Mouse (Mus musculus) telencephalon, adult 2 months (tissue): ENCODE measurements around the gene Olfr224.
"Not testable (repeated sequence)": the region's sequence is repeated elsewhere in the genome, so short reads cannot be mapped to it uniquely, and the experiment has no call there.

Experiments used
- DNase-seq: peaks from one replicate; pipeline ENCODE4 v3.0.0-alpha.2; 2011; ENCODE audit warnings: low read depth, low spot score

The Olfr224 gene

DNA sequence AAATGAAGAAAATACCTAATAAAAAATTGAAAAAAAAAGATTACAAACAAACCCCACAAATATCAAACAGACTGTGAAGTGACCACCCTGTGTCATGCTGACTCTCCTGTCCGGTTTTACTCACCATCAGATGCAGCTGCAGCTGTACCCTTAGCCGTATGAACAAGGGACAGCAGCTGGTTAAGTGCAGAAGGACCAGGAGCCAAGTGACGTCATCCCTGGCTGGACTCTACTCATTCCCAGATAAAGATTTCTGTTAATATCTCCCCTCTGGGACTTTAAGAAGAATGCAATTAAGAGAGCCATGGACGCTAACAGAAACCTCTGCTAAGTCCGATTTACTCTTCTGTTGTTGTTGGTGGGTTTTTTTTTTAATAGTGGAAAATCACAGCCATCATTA is at the start of gene Olfr224:
Gene Olfr224 (minus strand): TSS at position 149 of the 400 bp plus-strand sequence.
- DNase-seq, result no peak

DNA sequence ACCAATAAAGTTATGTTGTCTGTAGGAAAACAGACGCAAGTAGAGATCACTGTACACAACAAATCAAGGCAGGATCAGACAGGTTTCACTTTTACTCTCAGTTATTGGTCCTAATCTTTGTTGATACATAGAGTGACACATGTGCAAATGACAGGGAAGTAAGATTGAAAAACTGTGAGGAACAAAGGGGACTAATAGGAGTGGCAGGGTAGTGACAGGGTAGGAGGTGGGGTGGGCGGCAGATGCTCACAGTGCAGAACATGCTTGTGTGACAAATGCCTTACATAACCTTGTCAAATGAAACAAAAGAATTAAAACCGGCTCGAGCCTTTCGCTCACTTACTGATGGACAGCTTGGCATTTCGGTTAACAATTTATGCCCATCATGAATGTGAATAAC is 48.4 kb upstream of the Olfr224 start:
- peak; percentile 10 for DNase-seq

DNA sequence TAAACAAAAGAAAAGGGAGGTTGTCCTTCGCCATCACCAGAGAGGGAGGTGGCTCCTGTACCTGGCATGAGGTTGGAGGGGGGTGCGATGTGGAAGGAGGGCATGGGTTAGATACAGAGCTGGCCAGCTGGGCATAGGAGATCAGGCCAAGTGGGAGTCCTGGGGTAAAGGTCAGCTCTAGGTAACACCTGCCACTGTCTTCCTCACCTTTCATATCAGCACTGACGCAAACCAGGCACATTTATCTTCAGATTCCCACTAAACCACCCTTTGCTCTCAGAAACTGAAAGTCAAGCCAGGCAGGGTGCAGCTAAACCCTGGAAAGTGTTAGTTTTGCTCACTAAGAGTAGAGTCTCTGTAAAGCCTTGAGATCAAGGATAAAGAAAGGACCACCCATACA is 48.0 kb upstream of the Olfr224 start:
- DNase-seq, result no peak

DNA sequence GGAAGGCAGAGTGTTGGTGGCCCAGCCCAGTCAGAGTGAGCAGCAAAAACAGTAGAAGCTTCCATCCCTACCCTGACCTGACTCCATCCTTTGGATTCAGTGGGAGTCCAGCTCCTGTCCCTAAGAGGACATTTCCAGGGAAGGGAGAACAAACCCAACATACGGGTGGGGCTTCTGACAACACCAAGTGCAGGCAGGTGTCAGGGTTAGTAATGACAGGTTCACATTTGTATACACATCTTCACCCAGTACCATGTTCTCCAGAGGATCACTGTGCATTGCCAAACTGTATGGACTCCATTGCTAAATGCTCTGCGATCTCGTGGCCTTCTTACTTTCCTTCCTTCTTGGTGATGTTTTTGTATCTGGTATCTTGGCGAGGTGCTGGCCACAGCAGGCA is 45.6 kb upstream of the Olfr224 start, which contains the start of gene 2210407C18Rik:
Gene 2210407C18Rik (minus strand): TSS at position 101 of the 400 bp plus-strand sequence.
- no peak for DNase-seq

DNA sequence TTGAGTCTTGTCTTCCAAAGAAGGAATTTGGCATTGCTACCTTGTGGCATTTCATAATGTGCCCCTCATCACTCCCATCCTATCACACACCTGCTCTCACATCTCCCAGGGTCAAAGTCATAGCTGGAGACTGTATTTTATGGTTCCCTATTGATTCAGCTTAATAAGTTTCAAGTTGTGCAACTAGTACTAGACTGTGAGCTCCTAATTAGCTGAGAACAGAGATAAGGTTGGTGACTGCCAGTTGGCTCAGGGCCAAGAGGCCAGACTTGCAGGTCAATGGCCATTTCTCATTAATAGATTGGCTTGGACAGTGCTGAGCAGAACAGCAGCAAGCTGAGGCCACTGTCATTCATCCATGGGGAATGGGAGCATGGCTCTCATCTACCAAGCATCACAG is 44.2 kb upstream of the Olfr224 start:
- no peak for DNase-seq

DNA sequence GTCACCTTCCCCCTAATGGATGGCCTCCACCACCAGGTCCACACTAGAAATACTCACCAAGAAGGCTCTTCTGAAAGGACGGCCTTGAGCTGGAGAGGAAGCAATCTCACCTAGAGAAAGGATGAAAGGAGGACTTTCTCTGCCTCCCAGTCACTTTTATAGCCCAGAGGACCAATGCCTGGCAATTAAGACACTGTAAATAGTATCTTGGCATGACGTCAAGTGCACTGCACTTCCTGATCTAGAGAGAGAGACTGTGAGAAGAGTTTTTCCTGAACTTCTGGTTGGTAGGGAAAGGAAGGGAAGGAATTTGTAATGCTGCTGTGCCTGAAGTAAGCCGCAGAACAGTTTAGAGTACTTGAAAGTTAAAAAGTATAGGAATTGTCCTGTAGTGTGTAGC is 43.0 kb upstream of the Olfr224 start:
- DNase-seq, result no peak

DNA sequence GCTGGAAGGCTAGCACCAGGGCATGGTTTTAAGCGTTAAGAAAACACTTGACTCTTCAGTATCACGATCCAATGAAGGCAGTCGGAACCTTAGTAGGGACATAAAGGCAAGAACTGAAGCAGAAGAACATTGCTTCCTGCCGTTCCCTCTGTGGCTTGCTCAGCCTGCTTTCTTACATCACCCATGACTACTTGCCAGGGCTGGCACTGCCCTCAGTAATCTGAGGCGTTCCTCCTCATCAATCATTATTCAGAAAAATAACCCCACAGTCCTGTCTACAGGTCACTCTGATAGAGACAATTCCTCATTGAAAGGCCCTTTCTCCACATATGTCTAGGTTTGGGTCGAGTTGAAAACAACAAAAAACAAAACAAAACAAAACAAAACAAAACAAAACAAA is 36.7 kb upstream of the Olfr224 start:
- no peak for DNase-seq

DNA sequence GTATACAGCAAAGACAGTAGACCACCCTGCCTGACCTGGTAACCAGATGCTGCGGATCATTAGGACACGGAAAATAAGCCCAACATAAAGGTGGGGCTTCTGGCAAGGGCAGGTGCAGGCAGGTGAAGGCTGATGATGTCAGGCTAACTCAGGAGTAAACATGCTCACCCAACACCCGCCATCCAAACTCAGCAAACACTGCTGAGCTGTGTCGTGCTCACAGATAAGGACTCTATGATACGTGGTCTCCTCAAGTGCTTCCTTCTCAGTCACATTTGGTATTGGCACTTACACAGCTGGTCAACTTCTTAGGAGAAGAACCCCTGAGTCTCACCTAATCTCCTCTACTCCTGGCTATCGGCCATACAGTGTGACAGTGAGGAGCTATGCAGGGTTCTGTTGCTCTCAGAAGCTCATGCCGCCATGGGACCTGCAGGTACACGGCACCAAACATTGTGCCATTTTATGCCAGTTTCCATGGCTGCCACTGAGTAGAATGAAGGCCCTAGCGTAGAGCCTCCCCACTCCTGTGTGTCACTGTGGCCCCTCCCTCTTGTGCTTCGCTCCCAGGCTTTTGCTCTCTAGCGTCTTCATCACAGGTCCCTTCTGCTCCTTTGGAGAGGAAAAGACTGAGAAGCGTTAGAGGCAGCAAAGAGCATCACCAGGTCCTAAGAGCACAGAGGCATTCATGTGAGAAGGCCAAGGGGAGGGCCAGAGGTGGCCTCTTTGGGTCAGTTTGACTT is 36.0 kb upstream of the Olfr224 start:
- DNase-seq, result no peak

DNA sequence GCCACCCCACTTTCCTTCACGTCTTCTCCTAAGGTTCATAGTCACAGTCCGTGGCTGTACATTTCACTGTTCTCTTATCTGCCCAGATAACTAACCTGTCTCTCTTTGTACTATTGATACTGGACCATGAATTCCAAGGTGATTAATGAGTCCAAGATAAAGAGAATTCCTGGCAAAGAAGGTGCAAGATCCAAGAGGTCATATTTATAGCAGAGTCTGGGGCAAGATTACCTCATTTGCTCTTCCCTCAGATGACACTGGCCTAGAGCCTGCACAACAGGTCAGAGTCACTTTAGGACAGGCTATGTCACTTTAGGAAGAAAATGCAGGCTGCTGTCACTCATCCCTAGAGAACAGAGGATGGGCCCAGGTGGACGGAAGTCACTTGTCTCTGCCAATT is 34.9 kb upstream of the Olfr224 start:
- no peak for DNase-seq

DNA sequence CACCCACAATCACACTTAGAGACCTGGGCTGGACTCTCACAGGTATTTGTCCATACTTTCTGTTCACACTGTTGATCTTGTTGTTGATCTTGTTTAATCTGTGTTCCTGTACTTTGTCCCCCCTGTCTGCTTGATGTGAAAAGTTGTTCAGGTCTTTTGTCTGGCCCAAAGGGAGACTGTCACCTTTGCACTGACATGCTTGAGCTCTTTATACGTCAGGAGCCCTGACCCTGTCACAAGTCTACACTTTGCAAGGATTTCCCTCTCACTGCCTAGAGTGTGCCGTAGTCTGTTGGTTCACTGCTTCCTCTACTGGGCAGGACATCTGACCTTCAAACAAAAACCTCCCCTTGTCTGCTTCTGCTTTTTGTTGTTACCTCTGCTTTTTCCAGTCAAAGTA is 34.3 kb upstream of the Olfr224 start:
- DNase-seq, result no peak

DNA sequence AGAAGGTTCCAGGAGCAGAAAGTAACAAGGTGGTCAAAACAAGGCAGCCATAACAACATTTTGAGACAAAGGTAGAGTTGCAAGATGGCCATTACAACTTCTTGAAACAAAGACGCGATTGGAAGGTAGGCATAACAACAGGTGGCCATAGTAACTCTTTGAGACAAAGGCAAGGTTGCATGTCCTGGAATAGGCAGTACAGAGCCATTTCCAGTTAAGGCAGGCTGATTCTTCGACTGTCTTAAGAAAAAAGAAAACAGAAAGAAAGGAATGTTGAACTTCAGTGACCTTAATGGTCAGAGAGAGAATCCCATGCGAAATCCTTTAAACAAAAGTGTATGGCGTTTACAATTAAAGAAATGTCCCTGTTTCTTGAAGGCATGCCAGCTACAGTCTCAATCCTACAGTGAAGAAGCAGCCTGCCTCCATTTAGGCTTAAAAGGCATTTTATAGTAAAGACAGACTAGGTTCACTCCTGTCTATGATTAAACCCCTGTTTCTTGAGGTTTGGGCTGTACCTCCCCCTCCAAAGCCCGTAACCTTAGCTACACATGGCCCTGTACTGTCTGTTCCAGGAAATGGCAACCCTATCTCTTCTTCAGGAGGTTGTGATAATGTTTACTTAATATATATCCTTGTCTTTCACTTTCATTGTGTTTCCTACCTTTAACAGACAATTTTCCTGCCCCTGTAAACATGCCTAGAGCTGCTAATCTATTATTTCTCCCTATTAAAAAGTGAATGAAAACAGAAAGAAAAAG is 32.6 kb upstream of the Olfr224 start:
- no peak for DNase-seq

DNA sequence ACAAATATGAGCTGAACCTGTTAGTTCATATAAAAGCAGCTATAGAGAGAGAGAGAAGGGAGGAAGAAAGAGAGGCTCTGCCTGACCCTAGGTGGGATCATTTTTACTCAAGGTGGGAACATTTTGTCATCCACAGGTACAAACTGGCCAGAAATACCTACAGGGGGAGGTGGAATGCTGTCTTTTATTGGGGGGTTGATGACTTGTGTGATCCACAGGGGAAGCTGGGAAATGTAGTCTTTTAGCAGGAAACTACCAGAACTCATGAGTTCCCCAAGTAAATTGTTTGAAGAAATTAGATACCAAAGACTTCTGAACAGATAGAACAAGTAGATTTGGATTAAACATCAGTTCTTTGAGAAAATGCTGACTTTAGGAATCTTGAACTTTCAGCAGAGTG is 31.7 kb upstream of the Olfr224 start:
- DNase-seq, result no peak

DNA sequence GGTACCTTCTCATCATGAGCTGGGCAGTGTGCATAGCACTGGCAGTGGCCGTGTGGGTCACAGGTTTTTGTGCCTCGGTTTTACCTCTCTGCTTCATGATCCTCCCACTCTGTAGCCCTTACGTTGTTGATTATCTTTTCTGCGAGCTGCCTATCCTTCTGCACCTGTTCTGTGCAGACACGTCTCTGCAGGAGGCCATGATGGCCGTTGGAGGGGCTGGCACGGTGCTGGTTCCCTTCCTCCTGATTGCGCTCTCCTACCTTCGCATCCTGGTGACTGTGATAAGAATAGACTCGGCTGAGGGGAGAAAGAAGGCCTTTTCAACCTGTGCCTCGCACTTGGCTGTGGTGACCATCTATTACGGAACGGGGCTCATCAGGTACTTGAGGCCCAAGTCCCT is 27.5 kb upstream of the Olfr224 start:
- no peak for DNase-seq

DNA sequence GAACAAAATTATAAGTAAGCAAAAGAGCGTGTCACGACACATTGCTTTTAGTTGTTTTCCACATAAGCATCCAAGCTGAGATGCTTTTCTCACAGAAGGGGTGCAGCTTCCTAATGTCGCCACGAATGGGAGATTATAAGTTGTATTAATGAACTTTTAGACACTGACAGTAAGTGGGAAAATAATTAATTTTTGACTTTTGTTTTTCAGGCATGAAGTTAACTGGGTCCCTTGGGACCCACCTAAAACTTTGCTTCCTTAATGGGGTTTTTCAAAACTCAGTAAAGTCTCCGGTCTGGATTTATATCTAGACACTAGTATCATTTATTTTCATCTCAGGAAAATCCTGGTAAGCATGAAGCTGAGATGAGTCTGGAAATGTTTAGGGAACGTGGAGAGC is 24.5 kb upstream of the Olfr224 start, which contains the start of gene Olfr324:
Gene Olfr324 (plus strand): TSS at position 301 of the 400 bp plus-strand sequence.
- DNase-seq, result no peak

DNA sequence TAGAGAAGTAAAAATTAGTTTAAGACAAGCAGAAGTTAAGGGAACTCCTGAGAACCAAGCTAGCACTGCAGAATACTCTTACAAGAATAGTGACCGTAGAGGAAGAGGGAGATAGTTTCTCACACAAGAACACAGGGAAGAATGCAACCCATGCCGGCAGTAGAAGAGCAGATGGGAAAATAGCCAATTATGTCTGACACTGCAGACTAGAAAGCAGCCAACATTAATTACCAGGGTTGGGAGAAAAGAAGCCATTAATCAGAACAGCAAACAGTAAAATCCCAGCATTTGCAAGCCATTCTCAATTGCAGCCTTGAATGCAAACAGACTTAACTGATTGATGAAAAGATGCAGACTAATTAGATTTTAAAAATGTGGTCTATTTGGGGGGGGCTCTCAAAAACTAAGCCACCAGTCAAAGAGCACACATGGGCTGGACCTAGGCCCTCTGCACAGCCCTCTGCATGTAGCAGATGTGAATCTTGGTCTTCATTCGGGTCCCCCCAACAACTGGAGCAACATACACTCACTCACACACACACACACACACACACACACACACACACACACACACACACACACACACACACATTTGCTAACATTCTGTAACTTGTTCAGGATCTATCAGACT is 18.4 kb upstream of the Olfr224 start:
- peak; percentile 9 for DNase-seq

DNA sequence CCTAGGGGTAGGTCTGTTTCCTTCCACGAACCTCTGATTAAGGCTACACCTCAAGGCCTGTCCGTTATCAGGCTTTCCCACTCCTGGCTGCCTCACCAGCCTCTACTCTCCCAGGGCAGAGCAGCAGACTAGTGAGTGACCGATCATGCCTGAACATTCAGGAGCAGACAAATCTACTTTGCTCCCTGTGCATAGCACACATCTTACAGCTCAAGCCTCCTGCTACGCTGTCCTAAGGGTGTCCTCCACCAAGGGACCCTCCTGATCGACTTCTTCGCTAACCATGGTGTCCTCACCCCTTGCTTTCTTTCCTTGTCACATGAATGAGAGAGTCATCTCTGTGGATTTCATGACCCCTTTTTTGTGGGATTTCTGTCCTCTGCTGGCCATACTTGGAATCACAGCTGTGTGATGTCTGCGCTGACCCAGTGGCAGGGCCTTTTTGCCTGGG is 17.6 kb upstream of the Olfr224 start:
- DNase-seq, result no peak

DNA sequence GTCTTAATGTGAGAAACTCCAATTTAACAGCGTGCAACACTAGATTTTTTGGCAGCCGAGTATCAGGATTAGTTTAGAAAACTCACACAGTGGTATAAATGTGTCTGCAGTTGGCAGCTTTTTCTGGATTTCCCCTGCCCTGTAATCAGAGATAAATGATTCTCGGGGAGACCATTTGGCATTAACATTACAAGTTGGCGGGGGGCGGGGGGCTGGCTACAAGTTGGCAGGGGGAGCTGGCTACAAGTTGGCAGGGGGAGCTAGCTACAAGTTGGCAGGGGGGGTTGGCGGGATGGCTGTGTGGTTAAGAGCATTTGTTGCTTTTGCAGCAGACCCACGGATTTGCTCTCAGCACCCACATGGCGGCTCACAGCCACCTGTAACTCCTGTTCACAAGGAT is 8.3 kb upstream of the Olfr224 start:
- peak; percentile 51 for DNase-seq

DNA sequence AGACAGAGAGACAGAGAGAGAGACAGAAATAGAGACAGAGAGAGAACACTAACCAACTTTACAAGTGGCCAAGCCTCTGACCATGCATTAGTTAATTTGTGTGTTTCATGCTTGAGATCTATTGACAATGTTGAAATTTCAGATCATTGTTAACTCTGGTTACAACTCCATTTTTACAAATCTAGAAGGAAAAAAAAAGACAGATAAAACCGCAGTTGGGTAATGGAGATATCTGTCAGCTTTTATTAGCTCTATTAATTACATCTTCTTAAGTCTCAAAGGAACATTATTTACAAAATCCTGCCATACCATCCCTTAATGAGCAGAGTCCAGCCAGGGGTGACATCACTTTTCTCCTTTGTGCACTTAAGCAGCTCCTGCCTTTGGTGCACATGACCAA is 7.1 kb upstream of the Olfr224 start, which contains the start of gene Olfr325:
Gene Olfr325 (plus strand): TSS at position 301 of the 400 bp plus-strand sequence.
- DNase-seq, result no peak

DNA sequence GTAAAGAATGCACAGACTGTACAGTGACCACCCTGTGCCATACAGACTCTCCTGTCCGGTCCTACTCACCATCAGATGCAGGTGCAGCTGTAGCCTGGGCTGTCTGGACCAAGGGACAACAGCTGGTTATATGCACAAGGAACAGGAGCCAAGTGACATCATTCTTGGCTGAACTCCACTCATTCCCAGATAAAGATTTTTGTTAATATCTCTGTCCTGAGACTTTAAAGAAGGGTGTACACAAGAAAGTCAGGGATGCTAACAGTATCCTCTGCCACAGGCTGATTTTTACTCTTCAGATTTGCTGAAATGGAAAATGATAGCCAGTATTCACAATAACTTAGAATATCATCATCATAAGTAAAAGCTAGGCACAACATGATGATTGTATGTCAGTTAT is 14.8 kb downstream of the Olfr224 start, which contains the start of gene Olfr328:
Gene Olfr328 (minus strand): TSS at position 101 of the 400 bp plus-strand sequence.
- DNase-seq, result no peak

DNA sequence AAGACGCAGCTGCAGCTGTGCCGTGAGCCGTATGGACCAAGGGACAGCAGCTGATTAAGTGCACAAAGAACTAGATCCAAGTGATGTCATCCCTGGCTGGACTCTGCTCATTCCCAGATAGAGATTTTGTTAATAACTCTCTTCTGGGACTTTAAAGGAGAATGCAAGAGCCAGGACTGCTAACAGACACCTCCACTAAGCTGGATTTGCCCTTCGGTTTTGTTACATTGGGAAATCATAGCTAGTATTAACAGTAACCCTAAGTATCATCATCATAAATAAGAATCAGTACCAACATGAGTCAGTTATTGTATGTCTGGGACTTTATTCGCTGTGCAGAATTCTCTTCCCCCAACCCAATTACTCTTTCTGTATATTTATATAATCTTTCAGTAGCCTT is 24.0 kb downstream of the Olfr224 start, which contains the start of gene Olfr329-ps:
Gene Olfr329-ps (minus strand): TSS at position 101 of the 400 bp plus-strand sequence.
- DNase-seq, result no peak

DNA sequence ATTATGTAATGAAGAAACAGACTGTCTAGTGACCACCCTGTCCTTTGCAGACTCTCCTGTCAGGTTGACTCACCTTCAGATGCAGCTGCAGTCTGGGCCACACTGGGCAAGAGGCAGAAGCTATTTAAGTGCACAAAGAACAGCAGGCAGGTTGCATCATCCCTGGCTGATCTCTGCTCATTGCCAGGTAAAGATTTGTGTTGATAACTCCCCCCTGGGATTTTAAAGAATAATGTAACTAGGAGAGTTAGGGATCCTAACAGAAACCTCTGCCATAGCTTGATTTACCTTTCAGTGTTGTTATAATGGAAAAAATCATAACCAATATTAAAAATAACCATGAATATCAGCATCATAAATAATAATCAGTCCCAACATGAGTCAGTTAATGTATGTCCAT is 35.6 kb downstream of the Olfr224 start, which contains the start of gene Olfr330:
Gene Olfr330 (minus strand): TSS at position 101 of the 400 bp plus-strand sequence.
- not testable (repeated sequence) for DNase-seq

DNA sequence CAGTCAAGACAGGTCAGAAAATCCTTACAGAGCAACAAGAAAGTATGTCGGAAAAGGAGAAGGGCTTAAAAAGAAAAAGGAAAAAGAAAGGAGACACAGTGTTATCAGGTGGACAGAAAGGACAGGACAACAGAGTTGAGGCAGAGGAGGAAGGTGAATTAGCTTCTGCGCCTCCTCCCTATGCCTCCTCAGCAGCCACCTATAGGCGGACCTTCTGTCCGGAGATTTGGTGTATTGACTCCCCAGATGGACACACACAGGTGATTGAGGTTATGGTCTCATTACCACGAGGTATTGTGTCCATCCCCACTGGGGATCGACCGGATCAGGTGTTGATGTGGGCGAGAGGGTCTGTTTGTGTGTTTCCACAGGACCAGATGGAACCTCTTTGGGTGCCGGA is 50.6 kb downstream of the Olfr224 start:
- DNase-seq, result not testable (repeated sequence)
